Mouse (Mus musculus): Measurements from ENCODE around the gene Fut1. TPM values are rescaled to one million over a fixed set of nuclear protein-coding genes. Genes with fewer than 3 reads are reported as not detected.

The Fut1 gene
- polyA plus RNA-seq, 1 experiment from 2014 or later: not detected

GRCm38 (mm10) chr7:45632499-45632898 lies 15.4 kb downstream of the Fut1 start:
- 20% methylated on average over 33 of the region's 35 CpGs for WGBS
- Histone ChIP-seq H3K9ac (ENCODE audit: low read length) (peak overlapping the region; percentile 63), H3K9me3 (ENCODE audit: control insufficient read depth, low read length) (no peaks in the 10 kb centered on the region), H3K36me3 (ENCODE audit: control insufficient read depth, insufficient read depth, low read length) (peaks cover 2% of the 10 kb centered on the region; the same call in 1 of the 2 replicates), H3K4me1 (ENCODE audit: control insufficient read depth, insufficient read depth, low read length) (no peaks in the 10 kb centered on the region; the same call in 1 of the 2 replicates), H3K27ac (ENCODE audit: low read depth, low read length) (no peak overlapping the region), H3K27me3 (ENCODE audit: control insufficient read depth, insufficient read depth, low read length) (peaks cover 11% of the 10 kb centered on the region), H3K4me2 (ENCODE audit: low read depth) (peak overlapping the region; percentile 36), H3K4me3 (ENCODE audit: low read depth, low read length) (peak overlapping the region; percentile 18; the same call in 1 of the 2 replicates)
- ATAC-seq (ENCODE audit: insufficient read depth, low FRiP score, low TSS enrichment) (no peak), DNase-seq (ENCODE audit: low spot score) (peak; percentile 41)

DNA sequence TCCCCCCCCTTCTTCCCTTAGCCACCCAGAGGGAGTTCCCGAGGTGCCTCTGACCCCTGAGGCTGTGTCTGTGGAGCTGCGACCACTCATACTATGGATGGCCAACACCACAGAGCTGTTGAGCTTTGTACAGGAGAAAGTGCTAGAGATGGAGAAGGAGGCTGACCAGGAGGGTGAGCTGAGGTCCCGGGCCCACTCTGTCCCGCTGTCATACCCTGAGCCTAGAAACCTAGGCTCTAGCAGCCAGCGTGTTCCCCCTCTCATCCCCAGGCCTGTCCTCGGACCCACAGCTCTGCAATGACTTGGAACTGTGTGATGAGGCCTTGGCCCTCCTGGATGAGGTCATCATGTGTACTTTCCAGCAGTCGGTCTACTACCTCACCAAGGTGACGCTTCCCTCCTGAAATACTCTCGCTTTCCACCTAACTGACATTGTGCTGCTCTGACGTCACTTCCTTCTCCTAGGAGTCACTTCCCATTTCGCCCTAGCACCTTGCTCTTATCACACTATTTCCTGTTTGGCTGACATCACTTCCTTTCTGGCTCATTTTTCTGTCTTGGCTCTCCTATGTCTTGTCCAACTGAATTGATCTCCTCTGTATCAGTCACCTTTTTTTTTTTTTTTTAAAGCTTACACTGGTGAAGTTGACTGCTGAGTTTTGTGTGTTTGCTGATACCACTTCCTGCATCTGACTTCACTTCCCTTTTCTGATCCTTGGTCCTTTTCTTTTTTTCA lies 18.0 kb downstream of the Fut1 start:
- peaks cover 2% of the 10 kb centered on the region; the same call in 1 of the 2 replicates for H3K36me3 ChIP-seq (ENCODE audit: control insufficient read depth, insufficient read depth, low read length)
- no peaks in the 10 kb centered on the region for H3K9me3 ChIP-seq (ENCODE audit: control insufficient read depth, low read length)
- peaks cover 3% of the 10 kb centered on the region; the same call in 1 of the 2 replicates for H3K27me3 ChIP-seq (ENCODE audit: control insufficient read depth, insufficient read depth, low read length)
- H3K4me3 ChIP-seq (ENCODE audit: low read depth, low read length): no peak overlapping the region
- DNase-seq (ENCODE audit: low spot score) (no peak), ATAC-seq (ENCODE audit: insufficient read depth, low FRiP score, low TSS enrichment) (no peak)
- H3K4me1 ChIP-seq (ENCODE audit: control insufficient read depth, insufficient read depth, low read length): peaks cover 3% of the 10 kb centered on the region; the same call in 1 of the 2 replicates
- no peak overlapping the region for H3K27ac ChIP-seq (ENCODE audit: low read depth, low read length)
- 93% methylated on average over 11 of the region's 11 CpGs for WGBS
- no peak overlapping the region for H3K9ac ChIP-seq (ENCODE audit: low read length)
- H3K4me2 ChIP-seq (ENCODE audit: low read depth): no peak overlapping the region

DNA sequence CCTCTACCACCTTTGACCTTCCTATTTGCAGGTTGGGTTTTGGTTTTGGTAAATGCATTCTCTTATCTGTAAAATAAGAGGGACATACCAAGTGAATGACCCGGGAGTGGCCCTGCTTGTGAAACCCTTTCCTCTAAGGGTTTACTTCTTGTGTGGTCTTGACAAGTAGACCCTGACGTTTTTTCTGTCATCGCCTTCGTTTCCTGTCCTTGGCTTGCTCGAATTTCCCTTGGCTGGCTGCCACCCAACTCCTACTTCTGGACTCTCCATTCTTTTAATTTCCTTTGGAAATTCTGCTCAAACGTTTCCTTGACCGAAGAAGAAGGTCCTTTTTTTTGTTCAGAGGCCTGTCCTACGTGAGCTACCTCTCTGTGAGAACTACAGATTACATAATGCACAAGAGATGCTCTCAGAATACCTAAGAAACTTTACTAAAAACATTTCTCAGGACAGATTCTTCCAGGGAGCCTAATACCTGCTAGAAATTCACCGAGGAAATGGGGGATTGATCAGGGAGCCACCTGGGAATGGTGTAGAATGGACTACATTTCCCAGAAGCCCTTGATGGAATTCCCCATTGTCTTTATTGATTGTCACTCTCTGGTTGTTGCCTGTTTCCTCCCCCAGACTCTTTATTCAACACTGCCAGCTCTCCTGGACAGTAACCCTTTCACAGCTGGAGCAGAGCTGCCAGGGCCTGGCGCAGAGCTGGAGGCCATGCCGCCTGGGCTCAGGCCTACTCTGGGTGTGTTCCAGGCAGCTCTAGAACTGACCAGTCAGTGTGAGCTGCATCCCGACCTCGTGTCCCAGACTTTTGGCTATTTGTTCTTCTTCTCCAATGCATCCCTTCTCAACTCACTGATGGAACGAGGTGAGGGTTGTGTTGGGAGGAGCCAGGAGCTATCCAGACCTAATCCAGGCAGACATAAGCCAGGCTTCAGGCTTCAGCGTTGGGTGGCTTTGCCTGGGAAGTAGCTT lies 18.9 kb downstream of the Fut1 start:
- no peak overlapping the region for H3K9ac ChIP-seq (ENCODE audit: low read length)
- no peak overlapping the region for H3K27ac ChIP-seq (ENCODE audit: low read depth, low read length)
- H3K4me3 ChIP-seq (ENCODE audit: low read depth, low read length): no peak overlapping the region
- no peaks in the 10 kb centered on the region for H3K9me3 ChIP-seq (ENCODE audit: control insufficient read depth, low read length)
- no peak overlapping the region for H3K4me2 ChIP-seq (ENCODE audit: low read depth)
- peaks cover 3% of the 10 kb centered on the region; the same call in 1 of the 2 replicates for H3K27me3 ChIP-seq (ENCODE audit: control insufficient read depth, insufficient read depth, low read length)
- WGBS: 86% methylated on average over 15 of the region's 15 CpGs
- ATAC-seq (ENCODE audit: insufficient read depth, low FRiP score, low TSS enrichment) (no peak), DNase-seq (ENCODE audit: low spot score) (no peak)
- peaks cover 3% of the 10 kb centered on the region; the same call in 1 of the 2 replicates for H3K4me1 ChIP-seq (ENCODE audit: control insufficient read depth, insufficient read depth, low read length)
- peaks cover 2% of the 10 kb centered on the region; the same call in 1 of the 2 replicates for H3K36me3 ChIP-seq (ENCODE audit: control insufficient read depth, insufficient read depth, low read length)

DNA sequence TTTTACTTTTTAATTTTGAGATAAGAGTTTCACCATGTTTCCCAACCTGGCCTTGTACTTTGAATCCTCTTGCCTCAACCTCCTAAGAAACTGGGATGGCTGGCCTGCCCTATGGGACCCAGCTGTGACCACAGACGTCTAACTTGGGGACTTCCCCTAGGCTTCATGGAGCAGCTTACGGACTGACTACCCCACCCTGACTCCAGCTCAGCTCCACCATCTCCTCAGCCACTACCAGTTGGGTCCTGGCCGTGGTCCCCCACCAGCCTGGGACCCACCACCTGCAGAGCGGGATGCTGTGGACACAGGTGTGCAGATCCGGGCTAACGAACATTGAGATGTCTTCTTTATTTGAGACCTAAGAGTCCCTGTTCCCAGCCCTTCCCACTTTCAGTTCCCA lies 20.6 kb downstream of the Fut1 start:
- DNase-seq (ENCODE audit: low spot score) (no peak), ATAC-seq (ENCODE audit: insufficient read depth, low FRiP score, low TSS enrichment) (no peak)
- Histone ChIP-seq H3K9ac (ENCODE audit: low read length) (no peak overlapping the region; the same call in 1 of the 2 replicates), H3K4me2 (ENCODE audit: low read depth) (no peak overlapping the region), H3K36me3 (ENCODE audit: control insufficient read depth, insufficient read depth, low read length) (peaks cover 2% of the 10 kb centered on the region; the same call in 1 of the 2 replicates), H3K4me3 (ENCODE audit: low read depth, low read length) (no peak overlapping the region), H3K4me1 (ENCODE audit: control insufficient read depth, insufficient read depth, low read length) (peaks cover 8% of the 10 kb centered on the region; the same call in 1 of the 2 replicates), H3K27me3 (ENCODE audit: control insufficient read depth, insufficient read depth, low read length) (peaks cover under 1% of the 10 kb centered on the region; the same call in 1 of the 2 replicates), H3K9me3 (ENCODE audit: control insufficient read depth, low read length) (no peaks in the 10 kb centered on the region), H3K27ac (ENCODE audit: low read depth, low read length) (no peak overlapping the region)
- 94% methylated on average over 6 of the region's 6 CpGs for WGBS

- Histone ChIP-seq H3K27ac (ENCODE audit: low read depth, low read length) (no peak overlapping the region), H3K9me3 (ENCODE audit: control insufficient read depth, low read length) (no peaks in the 10 kb centered on the region), H3K4me1 (ENCODE audit: control insufficient read depth, insufficient read depth, low read length) (peaks cover 10% of the 10 kb centered on the region; the same call in 1 of the 2 replicates), H3K4me2 (ENCODE audit: low read depth) (peak overlapping the region; percentile 36), H3K9ac (ENCODE audit: low read length) (peak overlapping the region; percentile 37; the same call in 1 of the 2 replicates), H3K36me3 (ENCODE audit: control insufficient read depth, insufficient read depth, low read length) (peaks cover 2% of the 10 kb centered on the region; the same call in 1 of the 2 replicates), H3K27me3 (ENCODE audit: control insufficient read depth, insufficient read depth, low read length) (no peaks in the 10 kb centered on the region), H3K4me3 (ENCODE audit: low read depth, low read length) (peak overlapping the region; percentile 13; the same call in 1 of the 2 replicates)
- ATAC-seq (ENCODE audit: insufficient read depth, low FRiP score, low TSS enrichment): peak; percentile 78
- WGBS: 16% methylated on average over 29 of the region's 29 CpGs
- DNase-seq (ENCODE audit: low spot score): peak; percentile 97
These were observed 21.7 kb downstream of the Fut1 start for GRCm38 (mm10) chr7:45638623-45639401.

GRCm38 (mm10) chr7:45639561-45640027 lies 22.5 kb downstream of the Fut1 start, which contains the start of gene Mamstr:
Gene Mamstr (plus strand): TSS chr7:45639977.
- Histone ChIP-seq H3K4me3 (ENCODE audit: low read depth, low read length) (no peak within 1 kb of the TSS), H3K4me2 (ENCODE audit: low read depth) (no peak within 1 kb of the TSS), H3K27ac (ENCODE audit: low read depth, low read length) (0 out of 2 replicates have a peak within 1 kb of the TSS, but pooled peaks have one; percentile 17), H3K9me3 (ENCODE audit: control insufficient read depth, low read length) (no peaks in the 10 kb centered on the region), H3K27me3 (ENCODE audit: control insufficient read depth, insufficient read depth, low read length) (no peaks in the 10 kb centered on the region), H3K4me1 (ENCODE audit: control insufficient read depth, insufficient read depth, low read length) (peaks cover 14% of the 10 kb centered on the region), H3K36me3 (ENCODE audit: control insufficient read depth, insufficient read depth, low read length) (peaks cover 2% of the 10 kb centered on the region; the same call in 1 of the 2 replicates), H3K9ac (ENCODE audit: low read length) (no peak within 1 kb of the TSS)
- 21% methylated on average over 19 of the region's 19 CpGs for WGBS
- DNase-seq (ENCODE audit: low spot score): peak; percentile 40
- no peak for ATAC-seq (ENCODE audit: insufficient read depth, low FRiP score, low TSS enrichment)

DNA sequence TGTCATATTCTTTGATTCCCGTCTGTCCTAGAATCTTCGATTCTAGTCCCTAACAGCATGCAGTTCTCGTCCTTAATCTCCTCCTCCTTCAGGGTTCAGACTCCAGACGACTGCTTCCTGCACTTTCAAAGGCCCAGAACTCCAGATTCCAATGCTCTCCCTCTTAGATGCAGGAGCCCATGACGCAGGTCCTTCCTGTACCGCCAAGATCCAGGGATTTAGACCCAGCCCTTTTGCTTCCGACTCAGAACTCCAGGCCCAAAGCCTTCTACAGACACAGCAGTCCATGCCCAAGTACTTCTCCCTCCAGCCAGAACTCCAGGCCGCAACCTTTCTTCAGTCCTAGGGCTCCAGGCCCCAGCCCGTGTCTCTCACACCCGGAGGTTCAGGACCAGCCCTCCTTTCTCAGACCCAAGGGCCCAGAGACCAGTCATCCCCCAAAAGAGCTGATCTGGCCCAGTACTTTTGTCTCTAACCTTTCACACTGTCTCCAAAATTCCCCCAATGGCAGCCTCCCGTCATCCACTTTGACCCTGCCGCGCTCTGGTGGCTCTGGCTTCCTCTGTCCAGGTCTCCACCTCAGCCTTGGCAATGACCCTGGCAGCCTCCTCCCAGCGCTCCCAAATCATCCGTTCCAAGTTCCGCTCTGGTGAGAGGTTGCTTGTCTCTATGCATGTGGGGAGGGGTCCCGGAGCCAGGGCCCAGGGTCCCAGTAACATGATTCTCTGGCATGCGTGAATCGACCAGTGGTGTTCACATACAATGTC lies 23.3 kb downstream of the Fut1 start:
- H3K36me3 ChIP-seq (ENCODE audit: control insufficient read depth, insufficient read depth, low read length): peaks cover 2% of the 10 kb centered on the region; the same call in 1 of the 2 replicates
- H3K4me2 ChIP-seq (ENCODE audit: low read depth): no peak overlapping the region
- ATAC-seq (ENCODE audit: insufficient read depth, low FRiP score, low TSS enrichment): no peak
- no peaks in the 10 kb centered on the region for H3K27me3 ChIP-seq (ENCODE audit: control insufficient read depth, insufficient read depth, low read length)
- 0 out of 2 replicates have a peak overlapping the region, but pooled peaks have one; percentile 17 for H3K27ac ChIP-seq (ENCODE audit: low read depth, low read length)
- no peak overlapping the region for H3K4me3 ChIP-seq (ENCODE audit: low read depth, low read length)
- WGBS: 75% methylated on average over 19 of the region's 19 CpGs
- H3K4me1 ChIP-seq (ENCODE audit: control insufficient read depth, insufficient read depth, low read length): peaks cover 19% of the 10 kb centered on the region
- DNase-seq (ENCODE audit: low spot score): no peak
- H3K9ac ChIP-seq (ENCODE audit: low read length): no peak overlapping the region
- no peaks in the 10 kb centered on the region for H3K9me3 ChIP-seq (ENCODE audit: control insufficient read depth, low read length)

All from neural tube, embryonic 11.5 days (tissue).